Mouse (Mus musculus) erythroblast, embryonic 14.5 days (primary cell): Measurements from ENCODE around the gene Tuba3b. TPM values are rescaled to one million over a fixed set of nuclear protein-coding genes. Genes with fewer than 3 reads are reported as not detected.

Experiments
- H3K27me3 ChIP-seq: 2 replicates; pipeline ENCODE4 v1.6.1; 2012; ENCODE audit warnings: inconsistent platforms; ENCODE audit not compliant: control insufficient read depth
- H3K36me3 ChIP-seq: 2 replicates; pipeline ENCODE4 v1.6.1; 2012; ENCODE audit warnings: mild to moderate bottlenecking, inconsistent platforms; ENCODE audit not compliant: control insufficient read depth
- H3K4me1 ChIP-seq: 2 replicates; pipeline ENCODE4 v1.6.1; 2012; ENCODE audit warnings: inconsistent platforms; ENCODE audit not compliant: control insufficient read depth
- H3K4me3 ChIP-seq: replicated peaks from 2 replicates; pipeline ENCODE3; 2012; ENCODE audit warnings: moderate library complexity, mild to moderate bottlenecking, inconsistent platforms
- H3K9me3 ChIP-seq: 2 replicates; pipeline ENCODE4 v1.6.1; 2012; ENCODE audit warnings: low read length, inconsistent platforms, mixed read lengths; ENCODE audit not compliant: control insufficient read depth
- GATA1 ChIP-seq: IDR thresholded peaks from 2 replicates; pipeline ENCODE4 v1.6.1; 2012; ENCODE audit warnings: low read length, inconsistent platforms, mixed read lengths
- TAL1 ChIP-seq: IDR thresholded peaks from 3 replicates; pipeline ENCODE4 v1.6.1; 2012; ENCODE audit warnings: low read length, inconsistent platforms, mixed read lengths
- polyA plus RNA-seq: library from polyadenylated mRNA; stranded (reverse); fragments of >175 nt; gene quantifications from 2 replicates; pipeline ENCODE4 v1.2.3, GENCODE M21; 2012

The Tuba3b gene
- not detected in 2 replicates for polyA plus RNA-seq

GRCm38 (mm10) chr6:145615666-145616210 is at the start of gene Tuba3b:
Tuba3b (plus strand) TSS chr6:145615757.
- no peak within 1 kb of the TSS for H3K4me3 ChIP-seq
- H3K27me3 ChIP-seq, result no peaks in the 10 kb centered on the region
- TF ChIP-seq TAL1, result no peak
- no peaks in the 10 kb centered on the region for H3K4me1 ChIP-seq
- H3K9me3 ChIP-seq, result peaks cover 11% of the 10 kb centered on the region
- H3K36me3 ChIP-seq, result no peaks in the 10 kb centered on the region

- TF ChIP-seq TAL1 (no peak), GATA1 (no peak)
- Histone ChIP-seq H3K36me3 (no peaks in the 10 kb centered on the region), H3K27me3 (no peaks in the 10 kb centered on the region), H3K9me3 (no peaks in the 10 kb centered on the region), H3K4me1 (peaks cover 3% of the 10 kb centered on the region; the same call in 1 of the 2 replicates), H3K4me3 (no peak overlapping the region)
Observed at GRCm38 (mm10) chr6:145567296-145567695, 48.3 kb upstream of the Tuba3b start.

GRCm38 (mm10) chr6:145567832-145568231 is 47.7 kb upstream of the Tuba3b start:
- H3K36me3 ChIP-seq, result no peaks in the 10 kb centered on the region
- no peak overlapping the region for H3K4me3 ChIP-seq
- H3K4me1 ChIP-seq, result peaks cover 3% of the 10 kb centered on the region; the same call in 1 of the 2 replicates
- no peaks in the 10 kb centered on the region for H3K9me3 ChIP-seq
- no peaks in the 10 kb centered on the region for H3K27me3 ChIP-seq
- TF ChIP-seq GATA1, result no peak
- TF ChIP-seq TAL1, result no peak

- Histone ChIP-seq H3K9me3 (no peaks in the 10 kb centered on the region), H3K36me3 (no peaks in the 10 kb centered on the region), H3K27me3 (no peaks in the 10 kb centered on the region), H3K4me3 (no peak overlapping the region), H3K4me1 (peaks cover 3% of the 10 kb centered on the region; the same call in 1 of the 2 replicates)
- TF ChIP-seq TAL1, result no peak
- TF ChIP-seq GATA1, result no peak
Observed at GRCm38 (mm10) chr6:145568701-145569100, 46.9 kb upstream of the Tuba3b start.

- H3K27me3 ChIP-seq, result no peaks in the 10 kb centered on the region
- no peak for TF ChIP-seq TAL1
- no peak overlapping the region for H3K4me3 ChIP-seq
- no peaks in the 10 kb centered on the region for H3K9me3 ChIP-seq
- H3K36me3 ChIP-seq, result no peaks in the 10 kb centered on the region
- H3K4me1 ChIP-seq, result no peaks in the 10 kb centered on the region
Observed at GRCm38 (mm10) chr6:145573250-145574013, 42.1 kb upstream of the Tuba3b start.

- Histone ChIP-seq H3K27me3 (no peaks in the 10 kb centered on the region), H3K9me3 (no peaks in the 10 kb centered on the region), H3K4me3 (no peak overlapping the region), H3K36me3 (no peaks in the 10 kb centered on the region), H3K4me1 (no peaks in the 10 kb centered on the region)
- TF ChIP-seq GATA1 (no peak), TAL1 (no peak)
Observed at GRCm38 (mm10) chr6:145576762-145577161, 38.8 kb upstream of the Tuba3b start.

GRCm38 (mm10) chr6:145578457-145579185 is 36.9 kb upstream of the Tuba3b start:
- H3K4me3 ChIP-seq, result no peak overlapping the region
- no peaks in the 10 kb centered on the region for H3K36me3 ChIP-seq
- no peaks in the 10 kb centered on the region for H3K9me3 ChIP-seq
- no peaks in the 10 kb centered on the region for H3K4me1 ChIP-seq
- TF ChIP-seq GATA1 (no peak), TAL1 (no peak)
- H3K27me3 ChIP-seq, result no peaks in the 10 kb centered on the region

- Histone ChIP-seq H3K4me1 (no peaks in the 10 kb centered on the region), H3K36me3 (no peaks in the 10 kb centered on the region), H3K4me3 (no peak overlapping the region), H3K9me3 (no peaks in the 10 kb centered on the region), H3K27me3 (no peaks in the 10 kb centered on the region)
- no peak for TF ChIP-seq GATA1
- TF ChIP-seq TAL1, result no peak
Observed at GRCm38 (mm10) chr6:145579761-145580160, 35.8 kb upstream of the Tuba3b start.
